Mouse (Mus musculus) cerebellum, adult 2 months (tissue): ENCODE results near the gene Gcgr.

Source experiments
- CTCF ChIP-seq: fragments of 200-500 bp; IDR thresholded peaks from 2 replicates; pipeline ENCODE4 v1.5.1; 2011; ENCODE audit warnings: low read depth, mild to moderate bottlenecking, control low read depth, low read length, moderate library complexity, borderline replicate concordance; ENCODE audit not compliant: insufficient read depth
- POLR2A ChIP-seq: fragments of 200-500 bp; IDR thresholded peaks from 2 replicates; pipeline ENCODE4 v1.6.1; 2011; ENCODE audit warnings: low read length, control low read depth, borderline replicate concordance; ENCODE audit not compliant: insufficient read depth

DNA sequence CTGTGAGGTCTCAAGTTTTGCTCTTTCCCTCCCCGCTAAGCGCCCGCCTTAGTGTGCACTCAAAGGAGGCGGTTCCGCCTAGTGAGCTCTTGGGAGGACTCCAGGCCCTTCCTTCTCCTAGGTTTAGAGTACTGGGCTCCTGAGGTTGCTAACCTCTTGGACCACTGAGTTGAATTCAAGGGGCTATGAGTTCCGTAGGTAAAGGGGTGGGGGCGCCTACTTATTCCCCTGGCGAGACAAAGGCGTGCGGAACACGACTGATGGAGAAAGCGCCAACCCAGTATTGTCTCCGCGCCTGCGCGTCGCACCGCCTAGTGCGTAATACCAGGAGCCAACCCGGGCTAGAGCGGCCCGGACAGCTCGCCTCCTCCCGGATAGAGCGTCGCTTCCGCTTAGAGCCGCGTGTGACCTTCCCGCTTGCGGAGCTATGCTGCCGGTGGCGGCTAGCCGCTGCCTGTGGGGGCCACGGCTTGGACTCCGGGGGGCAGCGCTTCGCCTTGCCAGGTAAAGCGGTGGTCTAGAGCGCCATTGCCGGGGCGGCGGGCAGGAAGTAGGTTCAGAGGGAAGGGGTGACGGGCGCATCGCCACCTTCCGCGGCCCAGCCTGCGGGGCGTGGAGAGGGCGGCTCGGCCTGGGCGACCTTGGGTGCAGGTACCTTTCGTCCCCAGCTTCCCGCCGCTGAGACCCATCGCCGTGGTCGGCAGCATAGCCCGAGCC, 46.1 kb upstream of the Gcgr start, which contains the start of gene Mrpl12:
- TF ChIP-seq POLR2A, result peak; percentile 87
- no peak for TF ChIP-seq CTCF
